Mouse (Mus musculus) heart, embryonic 13.5 days (tissue): Measurements from ENCODE around the gene Gm20503. TPM values are rescaled to one million over a fixed set of nuclear protein-coding genes. Genes with fewer than 3 reads are reported as not detected.

ENCODE experiments used
- ATAC-seq: fragments of 200-750 bp; cut with Nextera tagmentation; 2 replicates; pipeline ENCODE4 v1.8.0; 2017; ENCODE audit warnings: moderate TSS enrichment; ENCODE audit not compliant: insufficient number of reproducible peaks, low FRiP score, low TSS enrichment; ENCODE audit errors: extremely low read depth
- H3K27ac ChIP-seq: fragments of 300-500 bp; sonication (generic); replicated peaks from 2 replicates; pipeline ENCODE4 v1.5.1; 2015; ENCODE audit warnings: moderate library complexity, mild to moderate bottlenecking, inconsistent platforms
- H3K27me3 ChIP-seq: fragments of 300-500 bp; sonication (generic); replicated peaks from 2 replicates; pipeline ENCODE4 v1.6.1; 2015; ENCODE audit warnings: mild to moderate bottlenecking, inconsistent platforms
- H3K36me3 ChIP-seq: fragments of 300-500 bp; sonication (generic); 2 replicates; pipeline ENCODE4 v1.6.1; 2015; ENCODE audit warnings: mild to moderate bottlenecking, inconsistent platforms
- H3K4me1 ChIP-seq: fragments of 300-500 bp; sonication (generic); 2 replicates; pipeline ENCODE4 v1.6.1; 2015; ENCODE audit warnings: inconsistent platforms
- H3K4me2 ChIP-seq: fragments of 300-500 bp; sonication (generic); 2 replicates; pipeline ENCODE4 v1.6.1; 2015; ENCODE audit warnings: inconsistent platforms, mild to moderate bottlenecking, moderate library complexity
- H3K4me3 ChIP-seq: fragments of 300-500 bp; sonication (generic); 2 replicates; pipeline ENCODE4 v1.5.1; 2015; ENCODE audit warnings: moderate library complexity, mild to moderate bottlenecking, inconsistent platforms
- H3K9ac ChIP-seq: fragments of 300-500 bp; sonication (generic); 2 replicates; pipeline ENCODE4 v1.6.1; 2015; ENCODE audit warnings: inconsistent platforms, mild to moderate bottlenecking, moderate library complexity
- H3K9me3 ChIP-seq: fragments of 300-500 bp; sonication (generic); 2 replicates; pipeline ENCODE4 v1.6.1; 2016; ENCODE audit warnings: inconsistent platforms
- WGBS: fragments of 180-500 bp; shearing (Covaris S2); methylation state at CpG from one replicate; pipeline ENCODE4 v1.1.7; 2015; ENCODE audit warnings: mixed read lengths; 5-methylcytosine and 5-hydroxymethylcytosine counted together
- polyA plus RNA-seq: library from polyadenylated mRNA; unstranded; fragments of >200 nt; fragmentation: Nextera tagmentation; extraction: Ambion mirVana; gene quantifications from 2 replicates; pipeline ENCODE4 v1.2.1, GENCODE M21; 2015

Gm20503 gene
- polyA plus RNA-seq, 1 experiment from 2014 or later: 11.6 TPM

DNA sequence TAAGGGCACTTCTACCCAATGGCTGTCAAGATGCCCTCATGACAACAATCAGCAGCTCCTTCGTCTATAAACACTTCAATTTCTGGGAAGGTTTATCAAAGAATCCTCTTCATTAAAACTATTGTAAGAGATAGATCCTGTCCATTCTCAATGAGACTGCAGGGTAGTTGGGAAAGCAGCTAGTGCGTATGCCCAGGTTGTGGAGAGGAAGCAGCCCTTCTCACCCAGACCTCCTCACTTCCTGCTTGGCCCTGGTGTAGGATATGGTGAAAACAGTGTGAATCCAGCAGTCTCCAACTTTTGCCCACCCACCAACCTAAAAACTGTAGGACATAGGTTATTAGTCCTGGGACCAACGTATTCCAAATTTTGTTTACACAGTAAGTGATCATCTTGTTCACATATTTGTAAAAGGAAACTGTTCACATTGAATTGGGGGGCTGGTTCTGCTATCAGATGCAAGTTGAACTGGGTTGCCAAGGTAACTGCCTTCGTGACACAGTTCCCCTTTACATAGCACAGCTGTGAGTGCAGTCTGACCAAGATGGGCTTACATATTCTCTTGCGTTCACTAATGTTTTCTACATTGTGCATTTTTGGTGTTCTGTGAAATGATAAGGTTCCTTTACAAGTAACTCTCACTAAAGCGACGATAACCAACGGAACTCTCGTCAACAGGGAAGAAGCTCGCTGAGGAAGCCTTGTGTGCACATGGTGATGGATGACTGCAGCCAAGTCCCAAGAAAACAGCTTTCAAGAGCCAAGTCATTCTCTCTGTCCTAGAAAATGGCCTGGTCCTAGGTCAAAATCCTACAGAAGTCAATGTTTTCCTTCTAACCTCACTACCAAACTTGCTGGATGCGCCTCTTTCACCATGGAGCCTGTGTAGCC, 37.6 kb downstream of the Gm20503 start:
- ATAC-seq: no peak
- Histone ChIP-seq H3K27ac (no peak overlapping the region), H3K4me2 (no peak overlapping the region), H3K9ac (no peak overlapping the region), H3K36me3 (peaks cover 14% of the 10 kb centered on the region), H3K27me3 (no peaks in the 10 kb centered on the region), H3K4me3 (no peak overlapping the region), H3K4me1 (peaks cover 8% of the 10 kb centered on the region), H3K9me3 (no peaks in the 10 kb centered on the region)
- WGBS: 77% methylated on average over 11 of the region's 11 CpGs

DNA sequence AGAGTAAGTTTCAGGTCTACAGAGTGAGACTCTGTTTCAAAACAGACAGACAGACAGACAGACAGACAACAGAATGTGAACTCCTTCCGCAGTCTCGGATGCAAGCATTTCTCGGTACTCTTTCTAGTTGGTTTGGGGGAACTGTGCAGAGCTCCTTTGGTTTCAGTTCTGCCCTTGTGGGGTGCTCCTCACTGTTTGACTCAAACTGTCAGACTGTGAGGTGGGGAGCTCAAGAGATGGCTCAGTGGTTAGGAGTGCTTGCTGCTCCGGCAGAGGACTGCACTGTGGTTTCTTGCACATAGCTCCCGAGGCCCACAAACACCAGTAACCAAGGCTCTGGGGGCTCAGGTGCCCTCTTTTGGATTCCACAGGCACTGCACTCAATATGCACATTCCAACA, 40.1 kb downstream of the Gm20503 start:
- H3K9me3 ChIP-seq: no peaks in the 10 kb centered on the region
- 92% methylated on average over 5 of the region's 5 CpGs for WGBS
- H3K36me3 ChIP-seq: peaks cover 14% of the 10 kb centered on the region
- no peaks in the 10 kb centered on the region for H3K4me1 ChIP-seq
- no peak for ATAC-seq
- no peak overlapping the region for H3K9ac ChIP-seq
- H3K4me2 ChIP-seq: no peak overlapping the region
- H3K4me3 ChIP-seq: no peak overlapping the region
- H3K27me3 ChIP-seq: no peaks in the 10 kb centered on the region
- no peak overlapping the region for H3K27ac ChIP-seq

DNA sequence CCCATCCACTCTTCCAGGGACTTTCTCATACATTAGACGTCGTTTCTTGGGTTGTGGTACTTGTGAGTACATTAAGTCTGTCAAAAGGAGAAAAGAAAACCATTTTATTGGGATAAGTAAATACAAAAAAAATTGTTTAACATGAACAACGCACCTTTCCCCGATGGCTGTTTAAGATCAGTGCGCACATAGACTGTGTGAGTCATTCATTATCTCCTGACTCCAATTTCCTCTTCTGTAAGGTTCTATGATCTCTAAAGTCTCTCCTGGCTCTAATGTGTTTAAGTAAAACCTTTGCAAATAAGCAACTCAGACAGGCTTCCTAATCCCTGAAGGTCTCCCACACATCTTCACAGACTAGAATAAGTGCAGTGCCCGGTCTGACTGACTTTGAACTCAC, 40.9 kb downstream of the Gm20503 start:
- H3K36me3 ChIP-seq: peaks cover 14% of the 10 kb centered on the region
- no peak for ATAC-seq
- no peak overlapping the region for H3K4me2 ChIP-seq
- no peaks in the 10 kb centered on the region for H3K27me3 ChIP-seq
- WGBS: 76% methylated on average over 6 of the region's 6 CpGs
- H3K27ac ChIP-seq: no peak overlapping the region
- no peaks in the 10 kb centered on the region for H3K4me1 ChIP-seq
- no peak overlapping the region for H3K9ac ChIP-seq
- no peak overlapping the region for H3K4me3 ChIP-seq
- no peaks in the 10 kb centered on the region for H3K9me3 ChIP-seq

DNA sequence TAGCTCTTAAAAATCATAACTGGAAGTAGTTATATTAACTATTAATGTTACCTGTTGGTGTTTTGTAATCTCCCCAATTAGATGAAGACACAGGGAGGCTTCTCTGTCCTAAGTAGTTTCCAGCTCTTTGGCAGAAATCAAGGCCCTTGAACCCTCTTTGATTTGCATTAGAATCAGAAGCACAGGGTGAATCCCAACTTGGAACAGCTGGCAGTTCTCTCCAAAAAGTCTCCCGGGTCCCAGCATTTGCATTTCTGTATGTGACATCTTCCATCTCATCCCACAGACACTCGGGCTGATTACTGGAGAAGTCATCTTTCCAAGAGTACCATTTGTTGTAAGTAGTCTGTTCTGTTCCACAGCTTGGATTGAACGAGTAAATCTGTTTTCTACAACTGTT, 44.2 kb downstream of the Gm20503 start:
- Histone ChIP-seq H3K9ac (no peak overlapping the region), H3K27me3 (no peaks in the 10 kb centered on the region), H3K9me3 (peaks cover 4% of the 10 kb centered on the region; the same call in 1 of the 2 replicates), H3K4me3 (no peak overlapping the region), H3K4me2 (no peak overlapping the region), H3K27ac (no peak overlapping the region), H3K4me1 (no peaks in the 10 kb centered on the region), H3K36me3 (0 out of 2 replicates have a peak, but pooled peaks cover 4% of the 10 kb centered on the region)
- WGBS: 39% methylated on average over 3 of the region's 3 CpGs
- no peak for ATAC-seq

DNA sequence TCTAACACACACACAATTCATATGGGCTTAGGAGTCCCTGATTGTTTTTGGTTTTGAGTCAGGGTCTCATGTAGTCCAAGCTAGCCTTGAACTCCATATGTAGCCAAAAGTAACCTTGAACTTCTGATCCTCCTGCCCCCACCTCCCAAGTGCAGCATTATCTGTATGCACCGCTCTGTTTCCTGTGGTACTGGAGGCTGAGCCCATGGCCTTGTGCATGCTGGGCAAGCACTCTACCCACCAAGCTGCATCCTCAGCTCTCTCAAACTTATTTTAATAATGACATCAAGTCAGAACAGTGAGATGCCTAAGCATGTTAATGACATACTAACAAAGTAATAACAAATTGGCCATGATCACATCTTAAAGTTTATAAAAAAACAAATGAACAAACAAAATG, 48.1 kb downstream of the Gm20503 start:
- Histone ChIP-seq H3K4me2 (no peak overlapping the region), H3K4me1 (peaks cover 5% of the 10 kb centered on the region), H3K9me3 (peaks cover 5% of the 10 kb centered on the region; the same call in 1 of the 2 replicates), H3K4me3 (no peak overlapping the region), H3K9ac (no peak overlapping the region), H3K36me3 (no peaks in the 10 kb centered on the region), H3K27me3 (no peaks in the 10 kb centered on the region), H3K27ac (no peak overlapping the region)
- 86% methylated on average over 1 of the region's 1 CpGs for WGBS
- no peak for ATAC-seq

DNA sequence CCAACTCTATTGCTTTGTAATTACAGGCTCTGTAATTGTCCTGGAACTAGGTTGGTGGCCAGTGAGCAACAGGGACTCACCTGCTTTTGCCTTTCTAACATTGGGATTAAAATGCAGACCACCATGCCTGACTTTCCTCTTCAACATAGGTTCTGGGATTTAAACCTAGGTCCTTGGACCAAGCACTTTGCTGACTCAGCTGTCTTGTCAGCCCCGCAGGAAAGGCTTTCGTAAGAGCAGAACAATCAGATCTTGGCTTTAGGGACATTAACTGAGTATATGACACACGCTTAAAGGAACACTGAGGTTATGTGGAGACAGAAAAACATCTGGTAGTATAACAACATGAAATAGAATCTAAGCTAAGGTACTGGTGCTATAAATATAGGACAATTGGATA, 54.9 kb downstream of the Gm20503 start:
- no peak overlapping the region for H3K27ac ChIP-seq
- no peak overlapping the region for H3K4me3 ChIP-seq
- no peaks in the 10 kb centered on the region for H3K36me3 ChIP-seq
- ATAC-seq: no peak
- no peaks in the 10 kb centered on the region for H3K9me3 ChIP-seq
- 75% methylated on average over 3 of the region's 3 CpGs for WGBS
- H3K27me3 ChIP-seq: no peaks in the 10 kb centered on the region
- H3K4me1 ChIP-seq: peaks cover 5% of the 10 kb centered on the region
- H3K9ac ChIP-seq: no peak overlapping the region
- no peak overlapping the region for H3K4me2 ChIP-seq

DNA sequence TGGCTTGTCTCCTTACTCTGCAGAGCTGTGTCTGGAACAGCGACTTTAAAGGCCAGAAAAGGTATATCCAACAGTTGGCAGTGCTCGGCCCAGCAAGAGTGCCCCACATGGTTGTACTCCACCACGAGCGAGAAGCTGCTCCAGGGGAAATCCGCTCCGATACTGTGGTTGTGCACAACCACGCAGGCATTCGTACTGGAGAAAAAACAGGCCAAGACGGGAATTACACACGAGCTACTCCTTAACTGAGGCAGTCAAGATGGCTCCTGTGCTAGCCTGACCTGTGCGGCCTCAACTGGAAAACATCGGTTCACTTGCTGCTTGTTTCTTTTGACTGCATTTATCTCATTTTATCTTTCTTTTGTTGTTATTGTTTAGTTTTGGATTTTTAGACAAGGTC, 59.5 kb downstream of the Gm20503 start:
- 79% methylated on average over 12 of the region's 12 CpGs for WGBS
- Histone ChIP-seq H3K4me3 (no peak overlapping the region), H3K36me3 (no peaks in the 10 kb centered on the region), H3K9me3 (no peaks in the 10 kb centered on the region), H3K27me3 (no peaks in the 10 kb centered on the region), H3K9ac (no peak overlapping the region), H3K4me1 (no peaks in the 10 kb centered on the region), H3K27ac (no peak overlapping the region), H3K4me2 (no peak overlapping the region)
- ATAC-seq: no peak

DNA sequence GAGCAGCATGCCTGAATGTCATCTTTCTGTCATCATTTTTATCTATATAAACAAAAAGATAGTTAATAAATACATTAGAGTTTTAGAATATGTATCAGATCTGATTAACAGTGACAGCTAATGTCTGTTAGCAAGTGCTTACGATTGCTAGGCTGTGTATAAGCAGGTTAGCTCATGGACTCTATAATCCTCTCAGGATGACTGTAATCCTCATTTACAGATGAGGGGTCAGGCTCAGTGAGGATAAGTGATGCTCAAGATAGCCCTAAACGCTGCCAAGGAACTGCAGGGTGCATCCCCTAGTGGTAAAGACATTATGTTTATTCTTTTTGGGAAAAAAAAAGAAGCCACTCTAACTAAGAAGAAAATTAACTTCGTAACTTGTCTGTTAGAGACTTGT, 66.3 kb downstream of the Gm20503 start:
- H3K27me3 ChIP-seq: no peaks in the 10 kb centered on the region; the same call in 1 of the 2 replicates
- H3K9me3 ChIP-seq: no peaks in the 10 kb centered on the region
- no peaks in the 10 kb centered on the region for H3K36me3 ChIP-seq
- H3K9ac ChIP-seq: no peak overlapping the region
- H3K4me1 ChIP-seq: no peaks in the 10 kb centered on the region
- no peak for ATAC-seq
- 40% methylated on average over 3 of the region's 3 CpGs for WGBS
- H3K27ac ChIP-seq: no peak overlapping the region
- no peak overlapping the region for H3K4me2 ChIP-seq
- H3K4me3 ChIP-seq: no peak overlapping the region

DNA sequence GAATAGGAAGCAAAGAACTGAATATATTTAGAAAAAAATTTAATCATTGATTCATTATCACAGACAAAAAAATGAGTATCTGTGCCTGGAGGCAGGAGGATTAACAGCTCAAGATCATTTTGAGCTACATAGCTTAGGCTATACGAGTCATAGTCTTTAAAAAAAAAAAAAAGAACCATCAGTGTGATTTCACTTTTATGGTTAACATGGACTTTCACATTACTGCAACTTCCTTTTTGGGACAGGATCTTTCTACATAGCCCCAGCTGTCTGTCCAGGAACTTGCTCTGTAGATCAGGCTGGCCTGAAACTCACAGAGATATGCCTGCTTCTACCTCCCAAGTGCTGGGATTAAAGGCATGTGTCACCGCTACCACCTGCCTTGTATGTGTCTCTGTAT, 80.4 kb downstream of the Gm20503 start:
- Histone ChIP-seq H3K4me1 (no peaks in the 10 kb centered on the region), H3K27ac (no peak overlapping the region), H3K27me3 (no peaks in the 10 kb centered on the region), H3K4me2 (no peak overlapping the region), H3K4me3 (no peak overlapping the region), H3K9me3 (no peaks in the 10 kb centered on the region), H3K36me3 (no peaks in the 10 kb centered on the region), H3K9ac (no peak overlapping the region)
- WGBS: 73% methylated on average over 2 of the region's 2 CpGs
- no peak for ATAC-seq

DNA sequence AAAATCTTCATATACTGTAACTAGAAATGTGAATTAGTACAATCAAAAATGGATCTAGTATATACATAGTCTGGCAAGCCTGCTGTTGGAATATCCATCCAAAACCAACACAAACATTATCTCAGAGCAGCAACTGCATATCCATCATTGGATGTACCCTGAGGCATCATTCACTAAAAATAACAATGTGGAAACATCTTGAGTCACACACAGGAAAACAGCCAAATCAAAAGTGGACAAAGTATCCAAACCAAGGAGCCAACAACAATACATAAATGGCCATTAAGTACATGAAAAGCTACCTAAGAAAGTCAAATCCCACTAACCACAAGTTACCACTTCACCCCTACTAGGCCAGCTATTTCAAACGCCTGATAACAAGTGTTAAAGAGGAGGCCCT, 86.4 kb downstream of the Gm20503 start:
- H3K9me3 ChIP-seq: no peaks in the 10 kb centered on the region
- peaks cover 10% of the 10 kb centered on the region for H3K4me1 ChIP-seq
- H3K27me3 ChIP-seq: no peaks in the 10 kb centered on the region
- no peak overlapping the region for H3K4me2 ChIP-seq
- no peaks in the 10 kb centered on the region for H3K36me3 ChIP-seq
- no peak overlapping the region for H3K9ac ChIP-seq
- ATAC-seq: no peak
- H3K27ac ChIP-seq: no peak overlapping the region
- 14% methylated on average over 1 of the region's 1 CpGs for WGBS
- no peak overlapping the region for H3K4me3 ChIP-seq
